Mouse (Mus musculus): ENCODE measurements around the gene Notch2.

DNA sequence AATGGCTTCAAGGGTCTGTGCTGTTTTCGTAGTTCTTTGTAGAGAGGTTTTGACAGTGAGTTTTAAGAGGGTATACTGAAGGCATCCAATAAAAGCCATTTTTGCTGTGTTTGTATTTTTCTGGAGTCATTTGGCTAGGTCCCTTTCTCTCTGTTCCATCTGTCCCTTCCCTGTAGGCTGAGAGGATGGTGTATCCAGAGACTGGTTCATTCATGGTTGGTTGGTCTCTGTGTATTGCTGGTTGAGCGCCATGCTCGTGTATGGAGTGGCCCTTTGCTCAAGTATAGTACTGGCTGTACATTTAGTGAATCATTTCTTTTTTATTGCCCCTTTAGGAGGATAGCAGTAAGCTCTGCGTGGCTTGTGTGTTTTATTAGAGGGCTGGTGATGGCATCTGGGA lies 30.3 kb downstream of the Notch2 start:
- TF ChIP-seq CTCF (IDR thresholded peaks at IDR 0.05; ENCODE audit: insufficient read depth, low read length) (no peak), POLR2A (IDR thresholded peaks at IDR 0.05; ENCODE audit: borderline replicate concordance, extremely low read depth, low read depth, low read length) (no peak)
